Comparison of ENCODE assay signal across 16 mouse cellular contexts in the genomic region with DNA sequence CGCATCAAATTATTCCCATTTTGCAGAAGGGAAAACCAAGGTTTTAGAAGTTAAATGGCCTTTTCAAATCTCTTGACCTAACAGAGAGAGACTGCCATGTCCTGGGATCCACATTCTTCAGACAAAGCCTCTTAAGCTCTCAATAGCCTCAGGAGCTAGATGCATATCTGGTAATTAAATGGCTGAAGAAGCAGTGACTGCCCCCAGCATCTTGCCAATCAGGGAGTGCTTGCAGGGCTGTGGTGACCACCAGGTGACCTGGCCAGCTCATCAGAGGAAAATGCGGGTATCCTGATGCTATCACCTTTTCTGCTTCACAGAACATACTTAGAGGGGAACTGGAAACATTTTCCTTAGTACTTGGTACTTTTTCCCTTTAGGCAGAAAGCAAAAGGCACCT.
"Had no signal": no experiment of that assay in that cellular context is flagged by ENCODE, and none has a peak within 500 bp of the region (broad histone marks: within the 10 kb centered on the region; RNA-seq: fewer than 3 reads in every experiment).

No protein-coding gene starts in this region.

- H3K4me1 ChIP-seq: limb, embryonic 12.5 days; limb, embryonic 15.5 days; midbrain, embryonic 13.5 days had no signal

- DNase-seq: kidney, postnatal 36 days; layer of hippocampus, postnatal 36 days; left cerebral cortex, postnatal 4 days; liver, postnatal 0 days; thymus, adult 18-20 months; thymus, postnatal 36 days had no signal

- H3K4me3 ChIP-seq: left cerebral cortex, adult 2 months; limb, embryonic 12.5 days; limb, embryonic 15.5 days; midbrain, embryonic 13.5 days had no signal

- H3K27ac ChIP-seq: left cerebral cortex, adult 2 months; limb, embryonic 15.5 days; liver, embryonic 14.5 days; macrophage; midbrain, embryonic 13.5 days had no signal

- H3K9me3 ChIP-seq: limb, embryonic 12.5 days; limb, embryonic 15.5 days; midbrain, embryonic 13.5 days had no signal

- H3K4me2 ChIP-seq: limb, embryonic 12.5 days; limb, embryonic 15.5 days; liver, embryonic 11.5 days; lung, embryonic 14.5 days; midbrain, embryonic 13.5 days had no signal

- ATAC-seq: intestine, postnatal 0 days; liver, postnatal 0 days; lung, postnatal 0 days; midbrain, embryonic 13.5 days had no signal

- H3K9ac ChIP-seq: limb, embryonic 12.5 days; limb, embryonic 15.5 days; liver, embryonic 14.5 days; liver, postnatal 0 days; lung, embryonic 14.5 days; midbrain, embryonic 13.5 days had no signal

- H3K36me3 ChIP-seq: limb, embryonic 12.5 days; limb, embryonic 15.5 days; midbrain, embryonic 13.5 days had no signal
